In genomic region chr5:35645938-35646493, GRCm38 (mm10) we compare ENCODE assay signal across 23 mouse cellular contexts. TPM values are rescaled to one million over a fixed set of nuclear protein-coding genes. Genes with fewer than 3 reads are reported as not detected.
DNase-seq lines count a peak whose midpoint lies in the region; ATAC-seq and TF ChIP-seq lines count a peak whose summit lies in the region.
"Had no signal": no experiment of that assay in that cellular context is flagged by ENCODE, and none has a peak within 500 bp of the region (broad histone marks: within the 10 kb centered on the region; RNA-seq: fewer than 3 reads in every experiment).

No protein-coding gene starts in this region.

- peak; percentile 52 to 58 for DNase-seq in cerebellum, postnatal 14 days
- DNase-seq in cerebellum, adult 11 months = no peak
- peak; percentile 8 for DNase-seq in hindbrain, postnatal 0 days (ENCODE audit: low spot score)
- DNase-seq in lung, postnatal 36 days = peak; percentile 50
- DNase-seq in lung, postnatal 14 days = no peak
- no peak for DNase-seq in right cerebral cortex, postnatal 36 days (ENCODE audit: low spot score in 2 of 2)
- DNase-seq: adrenal gland, postnatal 25 days; cerebellum, postnatal 25 days; gastrocnemius, postnatal 14 days; heart, postnatal 4 days; kidney, adult 8-10 months; lung, embryonic 14.5 days had no signal

- TF ChIP-seq CTCF in hindbrain, postnatal 0 days (IDR thresholded peaks at IDR 0.05; ENCODE audit: low read depth) = no peak

- no peaks in the 10 kb centered on the region for H3K9me3 ChIP-seq in hindbrain, postnatal 0 days (ENCODE audit: low read length)
- no peaks in the 10 kb centered on the region for H3K9me3 ChIP-seq in hindbrain, embryonic 12.5 days (replicated peaks)
- H3K9me3 ChIP-seq in midbrain, embryonic 16.5 days (replicated peaks; ENCODE audit: control insufficient read depth, low read length, poor library complexity, severe bottlenecking) = no peaks in the 10 kb centered on the region
- H3K9me3 ChIP-seq: embryonic facial prominence, embryonic 13.5 days; heart, embryonic 10.5 days; hindbrain, embryonic 15.5 days; intestine, embryonic 15.5 days; limb, embryonic 13.5 days; liver, embryonic 12.5 days; midbrain, embryonic 10.5 days had no signal

- no peaks in the 10 kb centered on the region for H3K4me1 ChIP-seq in hindbrain, postnatal 0 days (ENCODE audit: insufficient read depth, low read length)
- no peaks in the 10 kb centered on the region for H3K4me1 ChIP-seq in hindbrain, embryonic 12.5 days
- H3K4me1 ChIP-seq in midbrain, embryonic 16.5 days (ENCODE audit: control insufficient read depth, insufficient read depth, low read length) = no peaks in the 10 kb centered on the region
- H3K4me1 ChIP-seq: embryonic facial prominence, embryonic 13.5 days; hindbrain, embryonic 15.5 days had no signal

- H3K27ac ChIP-seq in hindbrain, postnatal 0 days = no peak overlapping the region
- H3K27ac ChIP-seq in hindbrain, embryonic 12.5 days = no peak overlapping the region
- no peak overlapping the region for H3K27ac ChIP-seq in midbrain, embryonic 16.5 days (ENCODE audit: low read length)
- H3K27ac ChIP-seq: embryonic facial prominence, embryonic 13.5 days; heart, embryonic 10.5 days; hindbrain, embryonic 15.5 days; limb, embryonic 13.5 days; liver, embryonic 12.5 days; midbrain, embryonic 10.5 days had no signal

- H3K4me2 ChIP-seq in hindbrain, postnatal 0 days (ENCODE audit: low read depth, low read length) = no peak overlapping the region
- H3K4me2 ChIP-seq in hindbrain, embryonic 12.5 days (replicated peaks) = no peak overlapping the region
- no peak overlapping the region for H3K4me2 ChIP-seq in midbrain, embryonic 16.5 days (ENCODE audit: low read length)
- H3K4me2 ChIP-seq: embryonic facial prominence, embryonic 13.5 days; hindbrain, embryonic 15.5 days; intestine, embryonic 15.5 days; limb, embryonic 13.5 days; liver, embryonic 12.5 days; lung, embryonic 14.5 days had no signal

- no peaks in the 10 kb centered on the region for H3K27me3 ChIP-seq in hindbrain, postnatal 0 days (ENCODE audit: insufficient read depth, low read length)
- no peaks in the 10 kb centered on the region for H3K27me3 ChIP-seq in hindbrain, embryonic 12.5 days
- no peaks in the 10 kb centered on the region for H3K27me3 ChIP-seq in midbrain, embryonic 16.5 days (ENCODE audit: control insufficient read depth, insufficient read depth, low read depth, low read length)
- H3K27me3 ChIP-seq: embryonic facial prominence, embryonic 13.5 days; hindbrain, embryonic 15.5 days; intestine, embryonic 15.5 days; limb, embryonic 13.5 days; liver, embryonic 12.5 days had no signal

- H3K36me3 ChIP-seq in hindbrain, postnatal 0 days (ENCODE audit: insufficient read depth, low read length) = no peaks in the 10 kb centered on the region
- no peaks in the 10 kb centered on the region for H3K36me3 ChIP-seq in hindbrain, embryonic 12.5 days
- H3K36me3 ChIP-seq in midbrain, embryonic 16.5 days (ENCODE audit: control insufficient read depth, insufficient read depth, low read length) = no peaks in the 10 kb centered on the region
- H3K36me3 ChIP-seq: embryonic facial prominence, embryonic 13.5 days; heart, embryonic 10.5 days; hindbrain, embryonic 15.5 days; intestine, embryonic 15.5 days; limb, embryonic 13.5 days; liver, embryonic 12.5 days; midbrain, embryonic 10.5 days had no signal

- H3K4me3 ChIP-seq in hindbrain, postnatal 0 days (ENCODE audit: low read length) = no peak overlapping the region
- H3K4me3 ChIP-seq in hindbrain, embryonic 12.5 days = no peak overlapping the region
- H3K4me3 ChIP-seq in midbrain, embryonic 16.5 days (ENCODE audit: low read depth, low read length) = no peak overlapping the region
- H3K4me3 ChIP-seq: embryonic facial prominence, embryonic 13.5 days; heart, embryonic 10.5 days; hindbrain, embryonic 15.5 days; intestine, embryonic 15.5 days; limb, embryonic 13.5 days; liver, embryonic 12.5 days; midbrain, embryonic 10.5 days had no signal

- WGBS in hindbrain, postnatal 0 days = 64% methylated on average over 6 of the region's 6 CpGs
- WGBS in hindbrain, embryonic 12.5 days = 88% methylated on average over 6 of the region's 6 CpGs
- 87% methylated on average over 6 of the region's 6 CpGs for WGBS in midbrain, embryonic 16.5 days

- no peak for ATAC-seq in hindbrain, postnatal 0 days
- no peak for ATAC-seq in hindbrain, embryonic 12.5 days (ENCODE audit: low FRiP score)
- ATAC-seq in midbrain, embryonic 16.5 days = no peak
- ATAC-seq: forebrain, embryonic 14.5 days; intestine, embryonic 15.5 days; liver, embryonic 12.5 days had no signal

- H3K9ac ChIP-seq in hindbrain, postnatal 0 days (replicated peaks; ENCODE audit: low read length) = no peak overlapping the region
- H3K9ac ChIP-seq in hindbrain, embryonic 12.5 days = no peak overlapping the region
- no peak overlapping the region for H3K9ac ChIP-seq in midbrain, embryonic 16.5 days (ENCODE audit: low read depth, low read length)
- H3K9ac ChIP-seq: embryonic facial prominence, embryonic 13.5 days; hindbrain, embryonic 15.5 days; intestine, embryonic 15.5 days; limb, embryonic 13.5 days; liver, embryonic 12.5 days; lung, embryonic 14.5 days had no signal

RNA-seq across cellular contexts. Expression of gene Htra3, which starts 33.6 kb away (rescaled TPM):
- 30.7 and 36.5 TPM in 2 replicates for total RNA-seq in hindbrain, postnatal 0 days (2014; rRNA removed)
- 19.6 and 20.1 TPM in 2 replicates for polyA plus RNA-seq in hindbrain, postnatal 0 days (2015; fragmentation: Nextera tagmentation; extraction: Ambion mirVana)
- polyA plus RNA-seq in hindbrain, embryonic 12.5 days (2016; fragmentation: Nextera tagmentation; extraction: Ambion mirVana) = 7.3 and 9.7 TPM in 2 replicates
- 15.1 and 15.7 TPM in 2 replicates for polyA plus RNA-seq in midbrain, embryonic 16.5 days (2015; fragmentation: Nextera tagmentation; extraction: Ambion mirVana)
- total RNA-seq: neutrophil, adult 5-6 weeks had no signal

Comparison
In these comparisons a context has a peak if more than half of its experiments do, and no peak if none do; other contexts are left out.
1. DNase-seq: peak in cerebellum, postnatal 14 days (2 of 2), hindbrain, postnatal 0 days (single experiment) and lung, postnatal 36 days (single experiment); none in cerebellum, adult 11 months (single experiment), lung, postnatal 14 days (single experiment) and right cerebral cortex, postnatal 36 days (0 of 2).